Mouse (Mus musculus): ENCODE results near the gene Obox6.

Obox6 gene

GRCm38 (mm10) chr7:15839578-15839977 lies at the start of gene Obox6:
Obox6 (minus strand) TSS chr7:15839678.
- no peak for DNase-seq

DNA sequence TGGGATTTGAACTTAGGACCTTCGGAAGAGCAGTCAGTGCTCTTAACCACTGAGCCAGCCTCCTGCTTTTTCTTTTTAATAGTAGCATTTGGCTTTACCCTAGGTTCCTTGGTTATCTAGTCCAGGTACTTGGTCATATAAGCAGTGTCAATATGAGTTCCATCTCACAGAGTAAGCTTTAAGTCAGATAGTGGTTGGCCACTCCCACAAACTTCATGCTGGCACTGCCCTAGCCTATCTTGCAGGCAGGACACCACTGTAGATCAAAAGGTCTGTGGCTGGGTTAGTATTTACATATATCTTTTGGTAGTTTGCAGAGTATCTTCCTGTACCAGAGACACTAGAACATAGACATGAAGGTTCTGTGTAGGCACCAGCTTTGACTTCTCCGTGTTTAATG lies 44.6 kb upstream of the Obox6 start:
- DNase-seq = peak; percentile 6

- DNase-seq = no peak
These were observed 42.8 kb upstream of the Obox6 start, which contains the start of gene Crxos for GRCm38 (mm10) chr7:15882317-15882716. Crxos (plus strand) TSS chr7:15882617.

- DNase-seq = no peak
These were observed 42.4 kb upstream of the Obox6 start for GRCm38 (mm10) chr7:15881831-15882230.

- no peak for DNase-seq
These were observed 41.9 kb upstream of the Obox6 start for GRCm38 (mm10) chr7:15881388-15881787.

DNA sequence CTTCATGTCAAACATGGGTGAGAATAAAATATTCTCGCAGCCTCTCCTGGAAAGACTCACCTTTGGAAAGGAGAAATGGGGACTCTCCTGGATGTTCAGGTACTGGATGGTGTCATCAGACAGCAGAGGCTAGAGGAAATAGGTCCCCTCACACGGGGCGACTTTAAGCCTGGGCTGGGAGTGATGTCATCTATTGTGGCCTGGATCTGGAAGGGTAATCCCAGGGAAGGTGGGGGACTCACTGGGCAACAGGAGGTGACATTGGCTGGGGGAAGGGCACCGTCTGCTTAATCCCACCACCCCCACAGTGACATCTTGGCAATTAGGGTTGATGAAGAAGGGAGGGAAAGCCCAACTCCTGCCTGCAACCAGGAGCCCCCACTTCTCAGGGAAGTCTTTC lies 40.3 kb upstream of the Obox6 start, which contains the start of gene Crx:
Crx (minus strand) TSS at position 213 of the 400 bp plus-strand sequence.
- no peak for DNase-seq

DNA sequence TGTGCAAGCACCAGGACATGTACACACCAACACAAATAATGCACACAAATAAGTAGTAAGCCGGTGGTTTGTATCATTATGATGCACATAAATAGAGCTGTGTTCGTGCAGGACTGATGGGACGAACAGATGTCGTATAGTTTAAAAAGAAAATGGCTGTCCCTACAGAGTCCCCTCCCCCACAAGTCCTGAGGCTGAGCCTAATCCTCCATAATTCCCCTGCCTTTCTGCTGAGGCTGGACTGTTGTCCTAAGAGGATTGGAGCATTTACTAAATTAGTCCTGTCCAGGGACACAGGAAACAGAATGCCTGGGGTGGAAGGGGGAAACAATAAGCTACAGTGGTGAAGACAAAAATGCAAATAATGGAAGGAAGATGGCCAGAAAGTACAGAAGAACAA lies 24.6 kb upstream of the Obox6 start:
- DNase-seq = no peak

DNA sequence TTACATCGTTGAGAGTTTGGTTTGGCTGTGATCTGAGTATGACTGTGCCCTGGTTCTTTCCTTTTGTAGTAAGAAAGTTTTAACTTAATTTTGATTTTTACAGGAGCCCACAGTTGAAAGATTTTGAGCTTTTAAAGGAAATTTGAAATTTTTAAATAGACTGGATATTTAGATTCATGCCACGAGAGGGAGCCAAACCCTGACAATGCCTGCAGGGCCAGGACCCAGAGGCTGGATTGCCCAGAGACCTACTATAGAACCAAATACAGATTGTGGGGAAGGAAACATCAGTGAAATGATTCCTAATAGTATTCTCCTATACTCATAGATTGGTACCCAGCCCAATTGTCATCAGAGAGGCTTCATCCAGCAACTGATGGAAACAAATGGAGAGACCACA lies 20.2 kb upstream of the Obox6 start:
- DNase-seq = no peak

All from liver (tissue).